Mouse (Mus musculus): Measurements from ENCODE around the gene Mrpl23.

DNA sequence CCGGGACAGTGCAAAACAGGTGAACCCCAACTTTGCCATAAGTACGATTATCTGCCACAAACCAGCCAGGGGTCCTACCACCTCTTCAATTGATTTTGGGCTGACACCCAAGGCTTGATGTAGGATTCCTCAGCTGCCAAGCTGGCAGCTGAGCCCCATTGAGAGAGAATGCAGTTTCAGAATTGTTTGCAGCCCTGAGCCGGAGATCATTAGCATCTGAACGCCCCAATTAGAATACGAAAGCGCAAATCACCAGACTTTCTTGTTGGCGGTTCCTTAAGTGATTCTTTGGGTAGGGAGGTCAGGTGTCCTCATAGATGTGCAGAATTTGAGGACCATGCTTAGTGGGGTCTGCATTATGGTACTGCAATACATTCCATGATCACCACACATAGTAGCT is 48.7 kb downstream of the Mrpl23 start:
- TF ChIP-seq CTCF (IDR thresholded peaks at IDR 0.05; ENCODE audit: borderline replicate concordance, extremely low read depth, insufficient read depth, insufficient read length) (no peak), POLR2A (IDR thresholded peaks at IDR 0.05; ENCODE audit: borderline replicate concordance, extremely low read depth, insufficient read depth, insufficient read length, poor library complexity, severe bottlenecking) (no peak)

Data from brain, embryonic 14.5 days (tissue).